Mouse (Mus musculus): ENCODE measurements around the gene Elovl6. TPM values are rescaled to one million over a fixed set of nuclear protein-coding genes. Genes with fewer than 3 reads are reported as not detected.

Gene Elovl6
- polyA plus RNA-seq, 1 experiment from 2014 or later: 24.4 TPM

- Histone ChIP-seq H3K4me1 (ENCODE audit: control insufficient read depth, insufficient read depth, low read length) (peaks cover 4% of the 10 kb centered on the region; the same call in 1 of the 2 replicates), H3K9ac (ENCODE audit: low read length) (no peak overlapping the region), H3K36me3 (ENCODE audit: control insufficient read depth, insufficient read depth, low read length) (no peaks in the 10 kb centered on the region), H3K4me2 (ENCODE audit: low read length) (no peak overlapping the region), H3K4me3 (ENCODE audit: low read depth, low read length) (no peak overlapping the region), H3K27ac (ENCODE audit: low read depth, low read length) (no peak overlapping the region), H3K9me3 (replicated peaks; ENCODE audit: control insufficient read depth, low read length) (no peaks in the 10 kb centered on the region), H3K27me3 (replicated peaks; ENCODE audit: control insufficient read depth, insufficient read depth, low read length) (no peaks in the 10 kb centered on the region)
- DNase-seq (ENCODE audit: low spot score) (no peak), ATAC-seq (no peak)
- WGBS: 94% methylated on average over 8 of the region's 8 CpGs
Observed at GRCm38 (mm10) chr3:129591761-129592160, 59.6 kb downstream of the Elovl6 start.

GRCm38 (mm10) chr3:129593001-129593400, 60.8 kb downstream of the Elovl6 start:
- Histone ChIP-seq H3K4me2 (ENCODE audit: low read length) (no peak overlapping the region), H3K4me1 (ENCODE audit: control insufficient read depth, insufficient read depth, low read length) (peaks cover 4% of the 10 kb centered on the region; the same call in 1 of the 2 replicates), H3K9ac (ENCODE audit: low read length) (no peak overlapping the region), H3K27me3 (replicated peaks; ENCODE audit: control insufficient read depth, insufficient read depth, low read length) (no peaks in the 10 kb centered on the region), H3K4me3 (ENCODE audit: low read depth, low read length) (no peak overlapping the region), H3K9me3 (replicated peaks; ENCODE audit: control insufficient read depth, low read length) (no peaks in the 10 kb centered on the region), H3K36me3 (ENCODE audit: control insufficient read depth, insufficient read depth, low read length) (no peaks in the 10 kb centered on the region), H3K27ac (ENCODE audit: low read depth, low read length) (no peak overlapping the region)
- 93% methylated on average over 9 of the region's 9 CpGs for WGBS
- ATAC-seq: no peak
- DNase-seq (ENCODE audit: low spot score): no peak

GRCm38 (mm10) chr3:129593735-129594134, 61.6 kb downstream of the Elovl6 start:
- WGBS: 80% methylated on average over 3 of the region's 3 CpGs
- no peaks in the 10 kb centered on the region for H3K36me3 ChIP-seq (ENCODE audit: control insufficient read depth, insufficient read depth, low read length)

GRCm38 (mm10) chr3:129596098-129596497, 63.9 kb downstream of the Elovl6 start:
- Histone ChIP-seq H3K27me3 (replicated peaks; ENCODE audit: control insufficient read depth, insufficient read depth, low read length) (no peaks in the 10 kb centered on the region), H3K4me3 (ENCODE audit: low read depth, low read length) (no peak overlapping the region), H3K9ac (ENCODE audit: low read length) (no peak overlapping the region), H3K4me1 (ENCODE audit: control insufficient read depth, insufficient read depth, low read length) (no peaks in the 10 kb centered on the region), H3K27ac (ENCODE audit: low read depth, low read length) (no peak overlapping the region), H3K4me2 (ENCODE audit: low read length) (no peak overlapping the region), H3K36me3 (ENCODE audit: control insufficient read depth, insufficient read depth, low read length) (no peaks in the 10 kb centered on the region), H3K9me3 (replicated peaks; ENCODE audit: control insufficient read depth, low read length) (no peaks in the 10 kb centered on the region)
- DNase-seq (ENCODE audit: low spot score): no peak
- 96% methylated on average over 6 of the region's 6 CpGs for WGBS
- no peak for ATAC-seq

More at GRCm38 (mm10) chr3:129593735-129594134, 61.6 kb downstream of the Elovl6 start:
- no peak overlapping the region for H3K4me3 ChIP-seq (ENCODE audit: low read depth, low read length)
- peaks cover 4% of the 10 kb centered on the region; the same call in 1 of the 2 replicates for H3K4me1 ChIP-seq (ENCODE audit: control insufficient read depth, insufficient read depth, low read length)
- ATAC-seq (no peak), DNase-seq (ENCODE audit: low spot score) (no peak)
- no peaks in the 10 kb centered on the region for H3K27me3 ChIP-seq (replicated peaks; ENCODE audit: control insufficient read depth, insufficient read depth, low read length)
- H3K9me3 ChIP-seq (replicated peaks; ENCODE audit: control insufficient read depth, low read length): no peaks in the 10 kb centered on the region
- no peak overlapping the region for H3K27ac ChIP-seq (ENCODE audit: low read depth, low read length)
- H3K4me2 ChIP-seq (ENCODE audit: low read length): no peak overlapping the region
- no peak overlapping the region for H3K9ac ChIP-seq (ENCODE audit: low read length)

- Histone ChIP-seq H3K9ac (ENCODE audit: low read length) (no peak overlapping the region), H3K27me3 (replicated peaks; ENCODE audit: control insufficient read depth, insufficient read depth, low read length) (no peaks in the 10 kb centered on the region), H3K4me2 (ENCODE audit: low read length) (no peak overlapping the region), H3K27ac (ENCODE audit: low read depth, low read length) (no peak overlapping the region), H3K4me3 (ENCODE audit: low read depth, low read length) (no peak overlapping the region), H3K4me1 (ENCODE audit: control insufficient read depth, insufficient read depth, low read length) (0 out of 2 replicates have a peak, but pooled peaks cover 7% of the 10 kb centered on the region), H3K9me3 (replicated peaks; ENCODE audit: control insufficient read depth, low read length) (no peaks in the 10 kb centered on the region), H3K36me3 (ENCODE audit: control insufficient read depth, insufficient read depth, low read length) (peaks cover 5% of the 10 kb centered on the region; the same call in 1 of the 2 replicates)
- no peak for DNase-seq (ENCODE audit: low spot score)
- ATAC-seq: no peak
- WGBS: 83% methylated on average over 9 of the region's 9 CpGs
Observed at GRCm38 (mm10) chr3:129602289-129602688, 70.1 kb downstream of the Elovl6 start.

GRCm38 (mm10) chr3:129605487-129605886, 73.3 kb downstream of the Elovl6 start:
- no peak overlapping the region for H3K27ac ChIP-seq (ENCODE audit: low read depth, low read length)
- H3K27me3 ChIP-seq (replicated peaks; ENCODE audit: control insufficient read depth, insufficient read depth, low read length): no peaks in the 10 kb centered on the region
- WGBS: 63% methylated on average over 7 of the region's 7 CpGs
- H3K36me3 ChIP-seq (ENCODE audit: control insufficient read depth, insufficient read depth, low read length): peaks cover 5% of the 10 kb centered on the region; the same call in 1 of the 2 replicates
- ATAC-seq (no peak), DNase-seq (ENCODE audit: low spot score) (no peak)
- H3K9ac ChIP-seq (ENCODE audit: low read length): no peak overlapping the region
- 0 out of 2 replicates have a peak, but pooled peaks cover 7% of the 10 kb centered on the region for H3K4me1 ChIP-seq (ENCODE audit: control insufficient read depth, insufficient read depth, low read length)
- no peaks in the 10 kb centered on the region for H3K9me3 ChIP-seq (replicated peaks; ENCODE audit: control insufficient read depth, low read length)
- no peak overlapping the region for H3K4me3 ChIP-seq (ENCODE audit: low read depth, low read length)
- no peak overlapping the region for H3K4me2 ChIP-seq (ENCODE audit: low read length)

GRCm38 (mm10) chr3:129605934-129606333, 73.8 kb downstream of the Elovl6 start:
- Histone ChIP-seq H3K27ac (ENCODE audit: low read depth, low read length) (no peak overlapping the region), H3K9ac (ENCODE audit: low read length) (no peak overlapping the region), H3K4me3 (ENCODE audit: low read depth, low read length) (no peak overlapping the region), H3K4me1 (ENCODE audit: control insufficient read depth, insufficient read depth, low read length) (0 out of 2 replicates have a peak, but pooled peaks cover 7% of the 10 kb centered on the region), H3K4me2 (ENCODE audit: low read length) (no peak overlapping the region), H3K36me3 (ENCODE audit: control insufficient read depth, insufficient read depth, low read length) (peaks cover 5% of the 10 kb centered on the region; the same call in 1 of the 2 replicates), H3K9me3 (replicated peaks; ENCODE audit: control insufficient read depth, low read length) (no peaks in the 10 kb centered on the region), H3K27me3 (replicated peaks; ENCODE audit: control insufficient read depth, insufficient read depth, low read length) (no peaks in the 10 kb centered on the region)
- ATAC-seq (no peak), DNase-seq (ENCODE audit: low spot score) (no peak)
- WGBS: 31% methylated on average over 6 of the region's 6 CpGs

GRCm38 (mm10) chr3:129611626-129612025, 79.5 kb downstream of the Elovl6 start:
- H3K27me3 ChIP-seq (replicated peaks; ENCODE audit: control insufficient read depth, insufficient read depth, low read length): no peaks in the 10 kb centered on the region
- ATAC-seq (no peak), DNase-seq (ENCODE audit: low spot score) (no peak)
- no peak overlapping the region for H3K9ac ChIP-seq (ENCODE audit: low read length)
- no peak overlapping the region for H3K27ac ChIP-seq (ENCODE audit: low read depth, low read length)
- H3K36me3 ChIP-seq (ENCODE audit: control insufficient read depth, insufficient read depth, low read length): no peaks in the 10 kb centered on the region; the same call in 1 of the 2 replicates
- no peak overlapping the region for H3K4me3 ChIP-seq (ENCODE audit: low read depth, low read length)
- no peaks in the 10 kb centered on the region for H3K9me3 ChIP-seq (replicated peaks; ENCODE audit: control insufficient read depth, low read length)
- no peaks in the 10 kb centered on the region for H3K4me1 ChIP-seq (ENCODE audit: control insufficient read depth, insufficient read depth, low read length)
- no peak overlapping the region for H3K4me2 ChIP-seq (ENCODE audit: low read length)
- WGBS: 85% methylated on average over 8 of the region's 8 CpGs

GRCm38 (mm10) chr3:129612311-129613097, 80.3 kb downstream of the Elovl6 start:
- Histone ChIP-seq H3K9me3 (replicated peaks; ENCODE audit: control insufficient read depth, low read length) (no peaks in the 10 kb centered on the region), H3K4me3 (ENCODE audit: low read depth, low read length) (no peak overlapping the region), H3K9ac (ENCODE audit: low read length) (no peak overlapping the region), H3K27ac (ENCODE audit: low read depth, low read length) (no peak overlapping the region), H3K4me1 (ENCODE audit: control insufficient read depth, insufficient read depth, low read length) (no peaks in the 10 kb centered on the region), H3K27me3 (replicated peaks; ENCODE audit: control insufficient read depth, insufficient read depth, low read length) (no peaks in the 10 kb centered on the region), H3K36me3 (ENCODE audit: control insufficient read depth, insufficient read depth, low read length) (peaks cover 3% of the 10 kb centered on the region; the same call in 1 of the 2 replicates), H3K4me2 (ENCODE audit: low read length) (no peak overlapping the region)
- WGBS: 90% methylated on average over 25 of the region's 25 CpGs
- DNase-seq (ENCODE audit: low spot score): no peak
- no peak; the same call in 1 of the 2 replicates for ATAC-seq

Measured in forebrain, embryonic 14.5 days (tissue).